Mouse (Mus musculus) intestine, embryonic 16.5 days (tissue): ENCODE data around the gene Gm21366. TPM values are rescaled to one million over a fixed set of nuclear protein-coding genes. Genes with fewer than 3 reads are reported as not detected.
"Not testable (repeated sequence)": the region's sequence is repeated elsewhere in the genome, so short reads cannot be mapped to it uniquely, and the experiment has no call there.

Source experiments
- ATAC-seq: fragments of 200-750 bp; cut with Nextera tagmentation; 2 replicates; pipeline ENCODE4 v1.8.0; 2017; ENCODE audit warnings: moderate TSS enrichment, moderate library complexity
- H3K27ac ChIP-seq: fragments of 300-500 bp; sonication (generic); 2 replicates; pipeline ENCODE4 v1.5.1; 2014; ENCODE audit warnings: mild to moderate bottlenecking, low read length
- H3K27me3 ChIP-seq: fragments of 300-500 bp; sonication (generic); replicated peaks from 2 replicates; pipeline ENCODE4 v1.6.1; 2014; ENCODE audit warnings: low read length, control low read depth, mixed read lengths; ENCODE audit not compliant: control insufficient read depth, insufficient read depth
- H3K36me3 ChIP-seq: fragments of 300-500 bp; sonication (generic); 2 replicates; pipeline ENCODE4 v1.6.1; 2014; ENCODE audit warnings: low read length, control low read depth; ENCODE audit not compliant: control insufficient read depth, insufficient read depth
- H3K4me1 ChIP-seq: fragments of 300-500 bp; sonication (generic); 2 replicates; pipeline ENCODE4 v1.6.1; 2014; ENCODE audit warnings: low read length, control low read depth, mixed read lengths; ENCODE audit not compliant: control insufficient read depth, insufficient read depth
- H3K4me2 ChIP-seq: fragments of 300-500 bp; sonication (generic); 2 replicates; pipeline ENCODE4 v1.6.1; 2014; ENCODE audit warnings: low read depth, low read length, control low read depth
- H3K4me3 ChIP-seq: fragments of 300-500 bp; sonication (generic); 2 replicates; pipeline ENCODE4 v1.5.1; 2014; ENCODE audit warnings: mild to moderate bottlenecking, low read length
- H3K9ac ChIP-seq: fragments of 300-500 bp; sonication (generic); 2 replicates; pipeline ENCODE4 v1.6.1; 2014; ENCODE audit warnings: low read depth, low read length
- H3K9me3 ChIP-seq: fragments of 300-500 bp; sonication (generic); 2 replicates; pipeline ENCODE4 v1.6.1; 2016; ENCODE audit warnings: low read length, control low read depth; ENCODE audit not compliant: control insufficient read depth
- WGBS: fragments of 180-500 bp; shearing (Covaris S2); extraction: QIAGEN DNeasy Blood & Tissue Kit; methylation state at CpG from one replicate; pipeline ENCODE4 v1.1.7; 2014; 5-methylcytosine and 5-hydroxymethylcytosine counted together
- polyA plus RNA-seq: library from polyadenylated mRNA; unstranded; fragments of >200 nt; fragmentation: Nextera tagmentation; extraction: Ambion mirVana; gene quantifications from 2 replicates; pipeline ENCODE4 v1.2.1, GENCODE M21; 2015

Gene Gm21366
- not detected in 2 replicates for polyA plus RNA-seq

GRCm38 (mm10) chrY:22861156-22861555, at the start of gene Gm21366:
TSS of gene Gm21366 (minus strand) at chrY:22861256.
- H3K4me3 ChIP-seq, H3K4me1 ChIP-seq, H3K9me3 ChIP-seq, H3K36me3 ChIP-seq, ATAC-seq, H3K27ac ChIP-seq, H3K4me2 ChIP-seq, H3K9ac ChIP-seq, H3K27me3 ChIP-seq: not testable (repeated sequence)
- WGBS = no CpG with 5 or more reads among the region's 6 CpGs
